Mouse (Mus musculus) CD4-positive helper T cell, adult 2 months (primary cell): ENCODE data around the gene Ift43.

Source experiments
- DNase-seq: peaks from one replicate; pipeline ENCODE4 v3.0.0-alpha.2; 2012; ENCODE audit warnings: low read depth, missing footprints, low spot score

The Ift43 gene

GRCm38 (mm10) chr12:86082481-86083012, at the start of gene Ift43:
Gene Ift43 (plus strand): TSS chr12:86082541.
- DNase-seq, result peak; percentile 46

- DNase-seq, result no peak
Observed at GRCm38 (mm10) chr12:86035586-86035985, 46.8 kb upstream of the Ift43 start.

- no peak for DNase-seq
Observed at GRCm38 (mm10) chr12:86036368-86037166, 45.8 kb upstream of the Ift43 start.

- DNase-seq, result no peak
Observed at GRCm38 (mm10) chr12:86037235-86037921, 45.0 kb upstream of the Ift43 start.

GRCm38 (mm10) chr12:86039078-86039477, 43.3 kb upstream of the Ift43 start:
- DNase-seq, result no peak

GRCm38 (mm10) chr12:86039751-86040150, 42.6 kb upstream of the Ift43 start:
- no peak for DNase-seq

- DNase-seq, result peak; percentile 69
Observed at GRCm38 (mm10) chr12:86046141-86046540, 36.2 kb upstream of the Ift43 start.

GRCm38 (mm10) chr12:86046776-86047175, 35.6 kb upstream of the Ift43 start:
- peak; percentile 14 for DNase-seq

- DNase-seq, result peak; percentile 56
Observed at GRCm38 (mm10) chr12:86047376-86047775, 35.0 kb upstream of the Ift43 start.

- DNase-seq, result no peak
Observed at GRCm38 (mm10) chr12:86049813-86050212, 32.5 kb upstream of the Ift43 start.

- no peak for DNase-seq
Observed at GRCm38 (mm10) chr12:86051477-86051876, 30.9 kb upstream of the Ift43 start.

- no peak for DNase-seq
Observed at GRCm38 (mm10) chr12:86055306-86055705, 27.0 kb upstream of the Ift43 start.

GRCm38 (mm10) chr12:86056976-86057375, 25.4 kb upstream of the Ift43 start:
- DNase-seq, result no peak

- no peak for DNase-seq
Observed at GRCm38 (mm10) chr12:86057516-86057915, 24.8 kb upstream of the Ift43 start.

- DNase-seq, result no peak
Observed at GRCm38 (mm10) chr12:86059341-86059740, 23.0 kb upstream of the Ift43 start.

GRCm38 (mm10) chr12:86064796-86065195, 17.5 kb upstream of the Ift43 start:
- no peak for DNase-seq

GRCm38 (mm10) chr12:86071432-86071831, 10.9 kb upstream of the Ift43 start:
- no peak for DNase-seq

- DNase-seq, result no peak
Observed at GRCm38 (mm10) chr12:86074681-86075080, 7.7 kb upstream of the Ift43 start.

- DNase-seq, result no peak
Observed at GRCm38 (mm10) chr12:86075358-86075757, 7.0 kb upstream of the Ift43 start.

- no peak for DNase-seq
Observed at GRCm38 (mm10) chr12:86076321-86076901, 5.9 kb upstream of the Ift43 start.

GRCm38 (mm10) chr12:86077322-86077721, 5.0 kb upstream of the Ift43 start:
- no peak for DNase-seq

- no peak for DNase-seq
Observed at GRCm38 (mm10) chr12:86077736-86078135, 4.6 kb upstream of the Ift43 start.
